Mouse (Mus musculus) liver, embryonic 12.5 days (tissue): ENCODE measurements around the gene Naa80. TPM values are rescaled to one million over a fixed set of nuclear protein-coding genes. Genes with fewer than 3 reads are reported as not detected.
A peak's percentile ranks its signal among the peaks of the same experiment; 100 is the strongest.
"Not testable (repeated sequence)": the region's sequence is repeated elsewhere in the genome, so short reads cannot be mapped to it uniquely, and the experiment has no call there.

Source experiments
- ATAC-seq: fragments of 200-750 bp; cut with Nextera tagmentation; 2 replicates; pipeline ENCODE4 v1.8.0; 2017; ENCODE audit warnings: moderate number of reproducible peaks, mild to moderate bottlenecking, moderate library complexity
- H3K27ac ChIP-seq: fragments of 300-500 bp; sonication (generic); 2 replicates; pipeline ENCODE4 v1.5.1; 2016; ENCODE audit warnings: mild to moderate bottlenecking
- H3K27me3 ChIP-seq: fragments of 300-500 bp; sonication (generic); replicated peaks from 2 replicates; pipeline ENCODE4 v1.6.1; 2016; ENCODE audit warnings: mild to moderate bottlenecking, moderate library complexity
- H3K36me3 ChIP-seq: fragments of 300-500 bp; sonication (generic); 2 replicates; pipeline ENCODE4 v1.6.1; 2016; ENCODE audit warnings: mild to moderate bottlenecking, moderate library complexity
- H3K4me1 ChIP-seq: fragments of 300-500 bp; sonication (generic); 2 replicates; pipeline ENCODE4 v1.6.1; 2016
- H3K4me2 ChIP-seq: fragments of 300-500 bp; sonication (generic); 2 replicates; pipeline ENCODE4 v1.6.1; 2016; ENCODE audit warnings: mild to moderate bottlenecking, moderate library complexity
- H3K4me3 ChIP-seq: fragments of 300-500 bp; sonication (generic); 2 replicates; pipeline ENCODE4 v1.5.1; 2016; ENCODE audit warnings: mild to moderate bottlenecking, moderate library complexity
- H3K9ac ChIP-seq: fragments of 300-500 bp; sonication (generic); 2 replicates; pipeline ENCODE4 v1.6.1; 2016; ENCODE audit warnings: mild to moderate bottlenecking, moderate library complexity
- H3K9me3 ChIP-seq: fragments of 300-500 bp; sonication (generic); replicated peaks from 2 replicates; pipeline ENCODE4 v1.6.1; 2016; ENCODE audit warnings: mild to moderate bottlenecking, moderate library complexity
- WGBS: fragments of 180-500 bp; shearing (Covaris S2); methylation state at CpG from one replicate; pipeline ENCODE4 v1.1.7; 2016; ENCODE audit not compliant: insufficient replicate concordance; 5-methylcytosine and 5-hydroxymethylcytosine counted together
- polyA plus RNA-seq: library from polyadenylated mRNA; unstranded; fragments of >200 nt; fragmentation: Nextera tagmentation; extraction: Ambion mirVana; gene quantifications from 2 replicates; pipeline ENCODE4 v1.2.1, GENCODE M21; 2016

The Naa80 gene
- polyA plus RNA-seq, 1 experiment from 2014 or later = 12.9 TPM

GRCm38 (mm10) chr9:107567702-107568319 is 10.9 kb upstream of the Naa80 start, which contains the start of gene Hyal2:
Gene Hyal2, plus strand, starts transcription at chr9:107567945.
- Histone ChIP-seq H3K9me3 (no peaks in the 10 kb centered on the region), H3K36me3 (peaks cover 42% of the 10 kb centered on the region), H3K9ac (peak within 1 kb of the TSS; percentile 90), H3K4me1 (peaks cover 87% of the 10 kb centered on the region), H3K4me3 (peak within 1 kb of the TSS; percentile 75), H3K27ac (peak within 1 kb of the TSS; percentile 94), H3K4me2 (peak within 1 kb of the TSS; percentile 86), H3K27me3 (no peaks in the 10 kb centered on the region)
- no peak for ATAC-seq
- 33% methylated on average over 18 of the region's 18 CpGs for WGBS

- peaks cover 91% of the 10 kb centered on the region for H3K4me1 ChIP-seq
Measured at GRCm38 (mm10) chr9:107568331-107569261, 10.1 kb upstream of the Naa80 start.

DNA sequence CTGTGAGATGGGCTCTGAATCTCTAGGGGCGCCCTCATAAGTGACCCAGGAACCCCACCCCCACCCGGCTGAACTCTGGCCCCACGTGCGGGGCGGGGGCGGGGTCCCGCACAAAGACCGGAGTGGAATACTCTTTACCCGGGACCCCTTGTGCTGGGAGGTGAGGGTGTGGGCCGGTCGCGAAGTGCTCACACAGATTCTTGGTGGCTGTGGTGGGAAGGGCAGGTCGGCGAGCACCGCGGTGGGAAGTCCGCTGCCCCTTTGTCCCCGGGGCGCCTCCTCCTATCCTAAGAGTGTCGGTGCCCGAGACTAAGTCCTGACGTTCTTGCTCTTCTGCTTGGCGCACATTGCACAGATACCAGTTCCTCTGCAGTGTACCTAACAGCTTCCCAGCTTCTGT is 9.4 kb upstream of the Naa80 start:
- H3K9ac ChIP-seq = peak overlapping the region; percentile 90
- no peaks in the 10 kb centered on the region for H3K27me3 ChIP-seq
- peak overlapping the region; percentile 94 for H3K27ac ChIP-seq
- H3K4me3 ChIP-seq = peak overlapping the region; percentile 75
- under 1% methylated on average over 23 of the region's 23 CpGs for WGBS
- H3K4me1 ChIP-seq = peaks cover 85% of the 10 kb centered on the region
- H3K4me2 ChIP-seq = peak overlapping the region; percentile 86
- peak; percentile 11 for ATAC-seq
- H3K9me3 ChIP-seq = no peaks in the 10 kb centered on the region
- peaks cover 51% of the 10 kb centered on the region for H3K36me3 ChIP-seq

More at GRCm38 (mm10) chr9:107568331-107569261, 10.1 kb upstream of the Naa80 start:
- Histone ChIP-seq H3K4me2 (peak overlapping the region; percentile 86), H3K36me3 (peaks cover 50% of the 10 kb centered on the region), H3K27me3 (no peaks in the 10 kb centered on the region), H3K9me3 (no peaks in the 10 kb centered on the region), H3K4me3 (peak overlapping the region; percentile 75), H3K9ac (peak overlapping the region; percentile 90), H3K27ac (peak overlapping the region; percentile 94)
- WGBS = 1% methylated on average over 41 of the region's 41 CpGs
- ATAC-seq = peak; percentile 77

GRCm38 (mm10) chr9:107570016-107570415 is 8.7 kb upstream of the Naa80 start:
- peak overlapping the region; percentile 86 for H3K4me2 ChIP-seq
- H3K4me1 ChIP-seq = peaks cover 77% of the 10 kb centered on the region
- H3K9ac ChIP-seq = peak overlapping the region; percentile 90
- 67% methylated on average over 13 of the region's 13 CpGs for WGBS
- H3K36me3 ChIP-seq = peaks cover 44% of the 10 kb centered on the region
- H3K27me3 ChIP-seq = no peaks in the 10 kb centered on the region
- H3K27ac ChIP-seq = peak overlapping the region; percentile 94
- H3K4me3 ChIP-seq = peak overlapping the region; percentile 75
- no peak for ATAC-seq
- H3K9me3 ChIP-seq = no peaks in the 10 kb centered on the region

DNA sequence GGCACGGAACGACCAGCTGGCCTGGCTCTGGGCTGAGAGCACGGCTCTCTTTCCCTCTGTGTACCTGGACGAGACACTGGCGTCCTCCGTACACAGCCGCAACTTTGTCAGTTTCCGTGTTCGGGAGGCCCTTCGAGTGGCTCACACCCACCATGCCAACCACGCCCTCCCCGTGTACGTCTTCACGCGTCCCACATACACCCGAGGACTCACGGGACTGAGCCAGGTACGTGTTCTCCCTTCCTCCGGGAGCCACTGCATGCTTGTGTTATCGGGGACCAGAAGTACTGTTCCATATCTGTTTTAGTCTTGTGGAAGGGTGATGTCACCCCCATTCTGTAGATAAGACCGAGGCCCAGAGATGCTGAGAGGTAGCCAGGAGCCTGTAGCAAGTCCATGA is 7.8 kb upstream of the Naa80 start:
- Histone ChIP-seq H3K4me2 (peak overlapping the region; percentile 86), H3K4me1 (peaks cover 75% of the 10 kb centered on the region), H3K9ac (peak overlapping the region; percentile 90), H3K27me3 (no peaks in the 10 kb centered on the region), H3K4me3 (peak overlapping the region; percentile 75), H3K9me3 (no peaks in the 10 kb centered on the region), H3K36me3 (peaks cover 38% of the 10 kb centered on the region), H3K27ac (peak overlapping the region; percentile 94)
- ATAC-seq = peak; percentile 70
- 40% methylated on average over 21 of the region's 21 CpGs for WGBS

- peak overlapping the region; percentile 94 for H3K27ac ChIP-seq
- peak overlapping the region; percentile 86 for H3K4me2 ChIP-seq
- peak overlapping the region; percentile 90 for H3K9ac ChIP-seq
- no peaks in the 10 kb centered on the region for H3K9me3 ChIP-seq
- peak overlapping the region; percentile 75 for H3K4me3 ChIP-seq
- H3K36me3 ChIP-seq = peaks cover 38% of the 10 kb centered on the region
- peaks cover 75% of the 10 kb centered on the region for H3K4me1 ChIP-seq
- 79% methylated on average over 22 of the region's 22 CpGs for WGBS
- no peaks in the 10 kb centered on the region for H3K27me3 ChIP-seq
- ATAC-seq = peak; percentile 48
Measured at GRCm38 (mm10) chr9:107571534-107572326, 7.0 kb upstream of the Naa80 start.

GRCm38 (mm10) chr9:107572327-107572662 is 6.4 kb upstream of the Naa80 start:
- peak overlapping the region; percentile 94 for H3K27ac ChIP-seq
- peak overlapping the region; percentile 90 for H3K9ac ChIP-seq
- 94% methylated on average over 2 of the region's 2 CpGs for whole genome bisulfite sequencing
- no peaks in the 10 kb centered on the region for H3K27me3 ChIP-seq
- H3K36me3 ChIP-seq = peaks cover 38% of the 10 kb centered on the region
- no peak for ATAC-seq
- H3K9me3 ChIP-seq = no peaks in the 10 kb centered on the region
- H3K4me3 ChIP-seq = no peak overlapping the region
- peak overlapping the region; percentile 86 for H3K4me2 ChIP-seq
- H3K4me1 ChIP-seq = peaks cover 75% of the 10 kb centered on the region

- H3K4me2 ChIP-seq, H3K4me3 ChIP-seq, H3K9ac ChIP-seq, H3K9me3 ChIP-seq, H3K27me3 ChIP-seq, ATAC-seq: not testable (repeated sequence)
- Histone ChIP-seq H3K4me1 (peaks cover 72% of the 10 kb centered on the region), H3K27ac (peak overlapping the region; percentile 94; the same call in 1 of the 2 replicates), H3K36me3 (peaks cover 38% of the 10 kb centered on the region)
- WGBS = 77% methylated on average over 6 of the region's 6 CpGs
Measured at GRCm38 (mm10) chr9:107573774-107574173, 4.9 kb upstream of the Naa80 start.

DNA sequence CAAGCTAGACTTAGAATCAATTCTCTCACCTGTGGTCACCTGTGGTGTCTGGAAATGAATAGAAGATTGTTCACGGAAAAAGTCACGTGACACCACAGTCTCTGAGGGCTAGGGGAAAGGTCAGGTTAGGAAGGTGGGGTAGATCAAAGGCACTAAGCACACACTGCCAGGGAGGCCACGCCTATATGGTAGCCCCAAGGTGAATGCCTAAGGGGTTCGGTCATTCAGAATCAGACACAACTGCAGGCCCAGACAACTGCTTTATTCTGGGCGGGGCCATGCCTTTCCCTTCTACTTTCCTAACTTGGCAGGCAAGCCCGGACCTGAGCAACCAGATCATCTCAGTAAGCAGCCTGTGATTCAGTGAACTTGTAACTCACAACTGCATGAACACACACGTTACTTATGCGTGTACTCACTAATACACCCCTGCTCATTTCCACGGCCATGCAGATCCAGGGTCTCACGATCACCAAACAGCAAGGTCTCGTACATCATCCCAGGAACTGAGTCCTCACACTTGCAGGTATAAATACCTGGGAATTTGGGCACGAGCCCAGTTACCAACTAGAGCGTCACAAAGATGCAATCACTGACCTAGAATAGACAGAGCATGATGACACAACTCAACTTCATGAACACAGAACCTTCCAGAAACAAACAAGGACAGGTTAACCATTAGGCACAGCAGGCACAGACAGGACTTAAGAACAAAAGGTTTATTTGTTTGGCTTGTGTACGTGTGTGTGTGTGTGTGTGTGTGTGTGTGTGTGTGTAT is 2.9 kb upstream of the Naa80 start:
- no peaks in the 10 kb centered on the region for H3K9me3 ChIP-seq
- H3K36me3 ChIP-seq = peaks cover 32% of the 10 kb centered on the region
- H3K4me1 ChIP-seq = peaks cover 71% of the 10 kb centered on the region
- no peak for ATAC-seq
- 78% methylated on average over 14 of the region's 14 CpGs for WGBS
- no peak overlapping the region for H3K4me3 ChIP-seq
- H3K9ac ChIP-seq = peak overlapping the region; percentile 70; the same call in 1 of the 2 replicates
- H3K27me3 ChIP-seq = no peaks in the 10 kb centered on the region
- H3K27ac ChIP-seq = peak overlapping the region; percentile 79
- no peak overlapping the region for H3K4me2 ChIP-seq

DNA sequence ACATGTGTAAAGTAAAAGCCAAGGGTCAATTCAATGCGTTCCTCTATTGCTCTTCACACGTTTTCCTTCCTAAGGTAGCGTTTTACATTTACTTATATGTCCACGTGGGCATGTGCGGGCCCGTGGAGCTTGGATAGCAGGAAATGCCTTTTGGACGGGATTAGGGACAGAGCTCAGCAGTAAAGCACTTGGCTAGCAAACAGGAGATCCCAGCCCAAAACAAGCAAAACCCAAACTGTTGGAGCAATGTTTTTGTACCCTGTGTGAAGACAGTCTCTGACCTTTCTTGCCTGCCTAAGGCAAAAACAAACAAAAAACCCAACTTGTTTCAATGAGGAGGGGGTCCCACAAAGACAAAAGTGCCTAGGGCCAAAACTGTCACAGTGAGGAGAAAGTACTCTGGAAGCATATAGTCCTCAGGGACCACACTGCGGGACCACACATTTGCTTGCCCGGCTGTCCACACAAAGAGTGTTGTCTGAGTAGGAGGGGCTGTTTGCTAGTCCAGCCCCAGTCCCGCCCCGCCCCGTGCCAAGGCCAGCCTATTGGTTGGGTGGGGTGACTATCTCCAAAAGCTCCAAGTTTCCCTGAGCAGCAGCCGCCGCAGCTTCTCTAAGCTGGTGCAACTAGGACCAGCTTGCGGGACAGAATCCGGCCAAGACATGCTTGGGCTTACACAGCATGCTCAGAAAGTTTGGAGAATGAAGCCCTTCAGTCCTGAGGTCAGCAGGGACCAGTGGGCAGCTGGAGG is 2.2 kb upstream of the Naa80 start, which contains the start of gene Hyal1:
TSS of gene Hyal1 (plus strand) at position 571 of the 751 bp plus-strand sequence.
- peaks cover 70% of the 10 kb centered on the region for H3K4me1 ChIP-seq
- 26% methylated on average over 16 of the region's 16 CpGs for WGBS
- no peaks in the 10 kb centered on the region for H3K9me3 ChIP-seq
- peak within 1 kb of the TSS; percentile 79 for H3K27ac ChIP-seq
- peak; percentile 77 for ATAC-seq
- peak within 1 kb of the TSS; percentile 75 for H3K4me2 ChIP-seq
- H3K9ac ChIP-seq = peak within 1 kb of the TSS; percentile 70
- peaks cover 24% of the 10 kb centered on the region for H3K36me3 ChIP-seq
- H3K4me3 ChIP-seq = peak within 1 kb of the TSS; percentile 54
- no peaks in the 10 kb centered on the region for H3K27me3 ChIP-seq
